Mouse (Mus musculus) liver, postnatal 0 days (tissue): ENCODE measurements around the gene Ttll1.

Experiments
- CTCF ChIP-seq: sonication (generic); IDR thresholded peaks from 2 replicates; pipeline ENCODE4 v1.5.1; 2016; ENCODE audit warnings: antibody characterized with exemption, low read depth
- EP300 ChIP-seq: IDR thresholded peaks from 2 replicates; pipeline ENCODE4 v1.6.1; 2016; ENCODE audit warnings: antibody characterized with exemption, low read depth, mild to moderate bottlenecking

DNA sequence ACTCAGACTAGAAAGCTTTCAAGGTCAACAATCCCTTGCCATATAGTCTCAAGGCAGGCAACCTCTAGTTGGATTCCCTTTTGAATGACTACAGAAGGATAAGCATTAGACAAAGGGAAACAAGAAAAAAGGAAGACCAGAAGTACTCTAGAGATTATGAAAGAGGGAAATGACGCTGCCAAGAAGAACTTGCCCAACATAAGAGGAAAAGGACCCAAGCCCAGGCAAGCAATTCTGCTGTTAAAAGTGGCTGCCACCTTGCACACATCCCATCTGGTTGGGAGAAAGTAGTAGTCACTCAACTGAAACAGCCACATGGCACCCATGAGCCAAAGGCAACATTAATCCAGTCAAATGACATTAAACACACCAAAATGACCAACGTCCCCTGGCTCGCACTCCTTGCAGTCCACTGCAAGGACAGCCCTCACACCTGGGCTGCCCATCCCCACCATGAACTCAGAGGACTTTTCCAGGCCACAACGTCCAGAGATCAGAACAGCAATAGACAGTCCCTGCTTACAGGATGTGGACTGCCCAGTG lies 68.1 kb downstream of the Ttll1 start:
- no peak for TF ChIP-seq CTCF
- TF ChIP-seq EP300: no peak
